Mouse (Mus musculus) limb, embryonic 15.5 days (tissue): ENCODE results near the gene Igfals. TPM values are rescaled to one million over a fixed set of nuclear protein-coding genes. Genes with fewer than 3 reads are reported as not detected.

ENCODE experiments used
- ATAC-seq: fragments of 200-750 bp; cut with Nextera tagmentation; 2 replicates; pipeline ENCODE4 v1.8.0; 2017; ENCODE audit warnings: low read depth, moderate TSS enrichment; ENCODE audit not compliant: insufficient number of reproducible peaks, low FRiP score, low TSS enrichment
- H3K27ac ChIP-seq: fragments of 300-500 bp; sonication (generic); 2 replicates; pipeline ENCODE4 v1.5.1; 2015; ENCODE audit warnings: moderate library complexity, mild to moderate bottlenecking, inconsistent platforms
- H3K27me3 ChIP-seq: fragments of 300-500 bp; sonication (generic); 2 replicates; pipeline ENCODE4 v1.6.1; 2015; ENCODE audit warnings: inconsistent platforms
- H3K36me3 ChIP-seq: fragments of 300-500 bp; sonication (generic); 2 replicates; pipeline ENCODE4 v1.6.1; 2015; ENCODE audit warnings: inconsistent platforms
- H3K4me1 ChIP-seq: fragments of 300-500 bp; sonication (generic); 2 replicates; pipeline ENCODE4 v1.6.1; 2015; ENCODE audit warnings: inconsistent platforms
- H3K4me2 ChIP-seq: fragments of 300-500 bp; sonication (generic); 2 replicates; pipeline ENCODE4 v1.6.1; 2015; ENCODE audit warnings: mild to moderate bottlenecking, inconsistent platforms
- H3K4me3 ChIP-seq: fragments of 300-500 bp; sonication (generic); 2 replicates; pipeline ENCODE4 v1.5.1; 2015; ENCODE audit warnings: mild to moderate bottlenecking, inconsistent platforms
- H3K9ac ChIP-seq: fragments of 300-500 bp; sonication (generic); 2 replicates; pipeline ENCODE4 v1.6.1; 2015; ENCODE audit warnings: inconsistent platforms
- H3K9me3 ChIP-seq: fragments of 300-500 bp; sonication (generic); 2 replicates; pipeline ENCODE4 v1.6.1; 2016; ENCODE audit warnings: inconsistent platforms
- WGBS: fragments of 180-500 bp; shearing (Covaris S2); methylation state at CpG from one replicate; pipeline ENCODE4 v1.1.7; 2015; 5-methylcytosine and 5-hydroxymethylcytosine counted together
- polyA plus RNA-seq: library from polyadenylated mRNA; unstranded; fragments of >200 nt; fragmentation: Nextera tagmentation; extraction: Ambion mirVana; gene quantifications from 2 replicates; pipeline ENCODE4 v1.2.1, GENCODE M21; 2015

The Igfals gene
- polyA plus RNA-seq, 1 experiment from 2014 or later, result 0.58 TPM

DNA sequence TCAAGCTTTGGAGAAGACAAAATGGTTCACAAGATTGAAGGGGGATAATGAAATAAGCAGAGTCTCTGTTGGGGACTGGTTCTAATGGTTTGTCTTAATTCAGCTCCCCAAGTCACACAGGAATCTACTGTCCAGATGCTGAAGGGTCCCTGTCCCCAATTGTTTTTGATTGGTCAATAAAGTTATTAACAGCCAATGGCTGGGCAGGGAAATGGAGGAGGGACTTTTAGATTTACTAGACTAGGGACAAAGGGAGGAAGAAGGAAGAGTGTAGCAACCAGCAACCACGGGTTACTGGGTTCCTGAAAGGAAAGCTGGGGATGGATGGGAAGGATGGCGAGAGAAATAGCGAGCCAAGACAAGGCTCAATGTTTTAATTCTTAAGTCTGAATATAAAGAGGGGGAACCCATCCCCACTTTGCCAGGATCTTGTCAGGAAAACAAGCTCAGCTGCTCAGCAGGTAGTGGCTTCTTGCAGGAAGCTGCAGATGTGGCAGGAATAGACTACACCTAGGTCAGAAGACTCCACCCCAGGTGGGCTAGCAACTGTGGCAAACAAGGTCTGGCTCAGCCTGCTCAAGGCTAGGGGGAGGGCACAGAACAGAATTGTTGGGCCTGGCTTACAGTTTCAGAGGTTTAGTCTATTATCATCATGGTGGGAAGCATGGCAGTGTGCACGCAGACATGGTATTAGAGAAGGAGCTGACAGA is 8.1 kb downstream of the Igfals start:
- peaks cover 9% of the 10 kb centered on the region; the same call in 1 of the 2 replicates for H3K4me1 ChIP-seq
- no peaks in the 10 kb centered on the region for H3K9me3 ChIP-seq
- H3K4me2 ChIP-seq, result no peak overlapping the region
- no peak overlapping the region for H3K27ac ChIP-seq
- H3K9ac ChIP-seq, result no peak overlapping the region
- no peaks in the 10 kb centered on the region for H3K27me3 ChIP-seq
- H3K4me3 ChIP-seq, result no peak overlapping the region
- no peaks in the 10 kb centered on the region for H3K36me3 ChIP-seq
- ATAC-seq, result no peak
- 52% methylated on average over 4 of the region's 4 CpGs for WGBS

DNA sequence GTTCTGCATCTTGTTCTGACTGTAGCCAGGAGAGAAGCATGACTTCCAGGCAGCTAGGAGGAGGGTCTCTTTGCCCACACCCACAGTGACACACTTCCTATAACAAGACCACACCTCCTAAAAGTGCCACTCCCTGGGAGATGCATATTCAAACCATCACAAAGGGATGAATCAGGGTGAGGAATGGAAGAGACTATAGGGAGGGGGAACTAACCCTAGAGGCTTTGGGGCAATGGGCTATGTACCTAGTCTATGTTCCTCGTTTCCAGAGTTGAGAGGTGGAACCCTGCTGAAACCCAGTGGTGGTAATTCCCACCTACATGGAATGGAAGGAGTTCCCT is 8.6 kb downstream of the Igfals start:
- Histone ChIP-seq H3K27ac (no peak overlapping the region), H3K4me3 (no peak overlapping the region), H3K4me1 (peaks cover 9% of the 10 kb centered on the region; the same call in 1 of the 2 replicates), H3K4me2 (no peak overlapping the region), H3K9me3 (no peaks in the 10 kb centered on the region), H3K36me3 (no peaks in the 10 kb centered on the region), H3K9ac (no peak overlapping the region), H3K27me3 (no peaks in the 10 kb centered on the region)
- no peak for ATAC-seq
- 67% methylated on average over 1 of the region's 1 CpGs for WGBS

DNA sequence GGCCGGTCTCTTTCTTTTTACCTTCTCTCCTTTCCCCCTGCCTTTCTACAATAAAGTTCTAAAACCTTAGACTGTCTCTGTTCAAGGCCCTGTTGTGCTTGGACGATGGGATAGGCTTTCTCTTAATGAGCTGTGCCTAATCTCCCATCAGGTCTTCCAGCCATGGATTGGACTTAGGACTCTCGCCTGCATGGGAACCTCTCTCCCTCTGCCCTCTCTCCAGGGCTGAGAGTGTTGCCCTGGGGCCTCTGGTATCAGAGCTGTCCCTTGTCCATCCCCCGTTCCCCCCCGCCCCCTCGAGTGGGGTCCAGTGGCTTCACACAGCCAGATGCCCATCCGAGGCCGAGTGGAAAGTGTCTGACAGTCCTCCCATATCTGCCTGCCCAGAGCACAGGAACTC is 9.2 kb downstream of the Igfals start:
- 78% methylated on average over 8 of the region's 8 CpGs for WGBS
- Histone ChIP-seq H3K36me3 (no peaks in the 10 kb centered on the region), H3K9ac (no peak overlapping the region), H3K27ac (no peak overlapping the region), H3K4me3 (no peak overlapping the region), H3K27me3 (no peaks in the 10 kb centered on the region), H3K9me3 (no peaks in the 10 kb centered on the region), H3K4me2 (no peak overlapping the region), H3K4me1 (peaks cover 9% of the 10 kb centered on the region; the same call in 1 of the 2 replicates)
- ATAC-seq, result no peak

DNA sequence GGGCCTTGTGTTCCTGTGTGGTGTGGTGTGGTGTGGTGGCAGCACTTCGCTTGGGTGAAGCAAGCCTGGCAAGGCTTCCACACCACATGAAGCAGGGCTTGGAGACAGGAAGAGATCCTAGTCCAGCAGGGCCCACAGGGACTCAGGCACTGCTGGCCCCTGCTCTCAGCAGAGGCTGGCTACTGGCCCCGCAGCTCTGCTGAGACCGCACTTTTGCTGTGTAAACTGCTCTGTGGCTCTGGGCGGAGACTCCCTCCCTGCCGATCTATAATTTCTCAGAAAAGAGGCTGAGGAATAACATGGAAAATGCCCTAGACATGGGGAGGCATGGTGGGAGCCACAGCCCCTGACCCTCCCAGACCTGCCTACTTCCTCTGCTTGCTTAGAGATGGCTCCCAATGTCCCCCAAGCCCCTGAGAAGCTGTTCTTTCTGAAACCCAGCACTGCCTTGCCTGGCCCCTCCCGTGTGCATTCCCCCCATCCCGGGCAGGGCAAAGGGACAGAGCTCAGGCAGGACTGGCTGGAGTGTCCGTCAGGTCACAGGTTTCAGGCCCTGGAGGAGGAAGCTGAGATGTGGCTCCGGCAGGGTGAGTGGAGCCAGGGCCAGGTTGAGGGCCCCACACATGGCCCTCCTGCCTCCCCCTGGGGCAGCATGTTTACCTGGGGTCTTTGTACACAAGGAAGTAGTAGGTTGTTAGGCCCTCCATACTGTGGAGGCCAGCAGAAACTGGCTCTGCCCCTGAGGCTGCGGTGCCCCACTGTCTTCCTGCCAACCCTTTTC is 11.7 kb downstream of the Igfals start:
- Histone ChIP-seq H3K4me2 (no peak overlapping the region), H3K9me3 (no peaks in the 10 kb centered on the region), H3K9ac (no peak overlapping the region), H3K36me3 (peaks cover 5% of the 10 kb centered on the region), H3K27me3 (no peaks in the 10 kb centered on the region), H3K4me3 (no peak overlapping the region), H3K27ac (no peak overlapping the region), H3K4me1 (peaks cover 9% of the 10 kb centered on the region; the same call in 1 of the 2 replicates)
- WGBS, result 51% methylated on average over 10 of the region's 10 CpGs
- peak; percentile 44; the same call in 1 of the 2 replicates for ATAC-seq

DNA sequence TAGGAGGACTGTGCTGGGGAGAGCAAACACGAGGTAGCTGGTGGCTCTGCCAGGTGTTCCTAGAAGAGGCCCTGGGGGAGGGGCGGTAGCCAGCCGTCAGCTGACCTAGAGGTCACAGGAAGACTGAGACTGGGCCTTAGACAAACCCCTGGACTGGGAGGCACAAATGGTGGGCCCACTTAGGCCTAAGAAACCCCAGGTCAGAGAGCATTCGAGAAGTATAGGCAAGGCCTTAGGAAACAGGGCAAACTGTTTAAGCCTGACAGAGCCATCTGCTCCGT is 12.3 kb downstream of the Igfals start:
- no peak overlapping the region for H3K4me3 ChIP-seq
- H3K9ac ChIP-seq, result no peak overlapping the region
- WGBS, result 26% methylated on average over 5 of the region's 5 CpGs

DNA sequence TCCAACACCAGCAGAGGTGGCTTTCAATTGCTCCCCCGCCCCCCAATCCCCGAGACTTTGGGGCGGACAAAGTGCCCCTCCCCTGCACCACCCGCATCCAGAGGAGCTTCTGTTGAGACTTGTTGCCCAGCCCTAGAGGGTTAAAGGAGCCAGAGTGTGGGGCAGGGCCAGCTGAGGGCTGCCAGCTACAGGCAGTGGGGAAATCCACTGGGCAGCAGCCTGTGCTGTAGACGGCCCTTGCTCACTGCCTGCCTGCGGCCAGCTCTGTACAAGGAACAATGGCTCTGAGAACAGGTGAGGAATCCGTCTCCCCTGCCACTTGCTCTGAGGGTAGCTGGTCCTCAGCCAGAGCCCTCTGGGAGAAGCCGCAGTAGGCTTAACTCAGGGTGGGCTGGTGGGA is 12.7 kb downstream of the Igfals start:
- 56% methylated on average over 8 of the region's 8 CpGs for WGBS
- Histone ChIP-seq H3K4me1 (peaks cover 9% of the 10 kb centered on the region; the same call in 1 of the 2 replicates), H3K9me3 (no peaks in the 10 kb centered on the region), H3K4me3 (no peak overlapping the region), H3K36me3 (peaks cover 16% of the 10 kb centered on the region), H3K9ac (no peak overlapping the region), H3K27ac (no peak overlapping the region), H3K4me2 (no peak overlapping the region), H3K27me3 (no peaks in the 10 kb centered on the region)
- ATAC-seq, result no peak

More for the DNA sequence above, 12.3 kb downstream of the Igfals start:
- Histone ChIP-seq H3K27ac (no peak overlapping the region), H3K4me2 (no peak overlapping the region), H3K4me1 (peaks cover 9% of the 10 kb centered on the region; the same call in 1 of the 2 replicates), H3K27me3 (no peaks in the 10 kb centered on the region), H3K9me3 (no peaks in the 10 kb centered on the region), H3K36me3 (peaks cover 11% of the 10 kb centered on the region)
- peak; percentile 4; the same call in 1 of the 2 replicates for ATAC-seq

- H3K36me3 ChIP-seq, result peaks cover 26% of the 10 kb centered on the region
- no peak for ATAC-seq
- peaks cover 23% of the 10 kb centered on the region for H3K4me1 ChIP-seq
- H3K27me3 ChIP-seq, result no peaks in the 10 kb centered on the region
- H3K4me2 ChIP-seq, result no peak overlapping the region
- H3K9ac ChIP-seq, result no peak overlapping the region
- H3K4me3 ChIP-seq, result no peak overlapping the region
- H3K9me3 ChIP-seq, result no peaks in the 10 kb centered on the region
- 51% methylated on average over 7 of the region's 7 CpGs for WGBS
- H3K27ac ChIP-seq, result no peak overlapping the region
Observed at GRCm38 (mm10) chr17:24881738-24882440, 16.1 kb downstream of the Igfals start.

GRCm38 (mm10) chr17:24884391-24884790 is 18.6 kb downstream of the Igfals start:
- Histone ChIP-seq H3K9ac (no peak overlapping the region), H3K9me3 (no peaks in the 10 kb centered on the region), H3K4me3 (no peak overlapping the region), H3K27ac (no peak overlapping the region), H3K36me3 (peaks cover 34% of the 10 kb centered on the region), H3K27me3 (no peaks in the 10 kb centered on the region), H3K4me1 (peaks cover 34% of the 10 kb centered on the region), H3K4me2 (no peak overlapping the region)
- ATAC-seq, result no peak
- WGBS, result 88% methylated on average over 6 of the region's 6 CpGs

GRCm38 (mm10) chr17:24885356-24886133 is 19.7 kb downstream of the Igfals start:
- no peak for ATAC-seq
- H3K4me1 ChIP-seq, result peaks cover 34% of the 10 kb centered on the region
- H3K27ac ChIP-seq, result no peak overlapping the region
- no peaks in the 10 kb centered on the region for H3K27me3 ChIP-seq
- peak overlapping the region; percentile 95 for H3K4me3 ChIP-seq
- peaks cover 46% of the 10 kb centered on the region for H3K36me3 ChIP-seq
- WGBS, result 22% methylated on average over 22 of the region's 22 CpGs
- H3K9ac ChIP-seq, result peak overlapping the region; percentile 61
- H3K9me3 ChIP-seq, result no peaks in the 10 kb centered on the region
- H3K4me2 ChIP-seq, result peak overlapping the region; percentile 74

DNA sequence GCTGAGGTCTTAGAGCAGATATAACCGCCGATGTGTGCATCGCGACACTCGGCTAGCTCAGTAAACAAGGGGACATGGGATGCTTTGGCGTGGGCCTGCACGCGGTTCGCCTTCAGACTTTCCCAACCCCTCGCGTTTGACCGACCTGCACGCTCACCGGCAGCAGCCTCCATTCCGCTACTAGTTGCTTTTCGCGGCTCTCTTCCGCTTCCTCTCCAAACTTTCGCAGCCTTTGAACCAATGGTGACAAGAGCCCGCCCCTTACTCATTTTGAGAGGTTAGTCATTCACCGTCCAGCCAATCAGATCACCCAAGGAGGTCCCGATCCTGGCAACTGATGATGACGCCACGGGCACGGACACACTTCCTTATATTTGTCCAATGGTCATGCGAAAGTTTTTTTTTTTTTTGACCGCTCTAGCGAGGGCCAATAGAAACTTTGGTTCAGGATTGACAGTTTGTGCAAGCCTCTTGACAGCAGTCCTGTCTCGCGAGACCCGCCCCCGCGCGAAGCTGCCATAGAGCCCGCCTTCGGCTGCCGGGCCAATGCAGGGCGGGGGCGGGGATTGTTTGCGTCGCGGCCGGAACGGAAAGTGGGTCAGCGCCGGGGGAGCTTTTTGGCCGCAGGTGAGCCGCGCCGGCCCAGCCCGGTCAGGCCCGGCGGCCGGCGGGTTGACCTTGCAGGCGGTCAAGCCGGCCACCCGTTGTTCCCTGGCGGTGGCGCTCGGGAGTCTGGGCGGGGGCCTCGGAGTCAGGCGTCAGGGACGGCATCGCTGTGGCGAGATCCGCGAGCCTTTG is 20.5 kb downstream of the Igfals start, which contains the start of the genes Nubp2 and Spsb3:
Gene Nubp2, minus strand, starts transcription at position 216 of the 798 bp plus-strand sequence.
Gene Spsb3, plus strand, starts transcription at position 510 of the 798 bp plus-strand sequence.
- Histone ChIP-seq H3K27ac (peak within 1 kb of the TSS; percentile 57), H3K9me3 (no peaks in the 10 kb centered on the region), H3K36me3 (peaks cover 54% of the 10 kb centered on the region), H3K4me1 (peaks cover 34% of the 10 kb centered on the region), H3K27me3 (no peaks in the 10 kb centered on the region), H3K4me2 (peak within 1 kb of the TSS; percentile 89), H3K4me3 (peak within 1 kb of the TSS; percentile 95), H3K9ac (peak within 1 kb of the TSS; percentile 89)
- ATAC-seq, result peak; percentile 95
- under 1% methylated on average over 69 of the region's 69 CpGs for WGBS

GRCm38 (mm10) chr17:24886932-24887271 is 21.1 kb downstream of the Igfals start:
- H3K27ac ChIP-seq, result peak overlapping the region; percentile 57
- ATAC-seq, result 0 out of 2 replicates have a peak, but pooled peaks have one; percentile 1

More at GRCm38 (mm10) chr17:24886932-24887271, 21.1 kb downstream of the Igfals start:
- peak overlapping the region; percentile 95 for H3K4me3 ChIP-seq
- H3K27me3 ChIP-seq, result no peaks in the 10 kb centered on the region
- H3K36me3 ChIP-seq, result peaks cover 59% of the 10 kb centered on the region
- H3K4me2 ChIP-seq, result peak overlapping the region; percentile 89
- H3K9me3 ChIP-seq, result no peaks in the 10 kb centered on the region
- H3K9ac ChIP-seq, result peak overlapping the region; percentile 89
- peaks cover 34% of the 10 kb centered on the region for H3K4me1 ChIP-seq
- WGBS, result under 1% methylated on average over 18 of the region's 18 CpGs
